Mouse (Mus musculus): ENCODE data around the gene Brk1.

The Brk1 gene

DNA sequence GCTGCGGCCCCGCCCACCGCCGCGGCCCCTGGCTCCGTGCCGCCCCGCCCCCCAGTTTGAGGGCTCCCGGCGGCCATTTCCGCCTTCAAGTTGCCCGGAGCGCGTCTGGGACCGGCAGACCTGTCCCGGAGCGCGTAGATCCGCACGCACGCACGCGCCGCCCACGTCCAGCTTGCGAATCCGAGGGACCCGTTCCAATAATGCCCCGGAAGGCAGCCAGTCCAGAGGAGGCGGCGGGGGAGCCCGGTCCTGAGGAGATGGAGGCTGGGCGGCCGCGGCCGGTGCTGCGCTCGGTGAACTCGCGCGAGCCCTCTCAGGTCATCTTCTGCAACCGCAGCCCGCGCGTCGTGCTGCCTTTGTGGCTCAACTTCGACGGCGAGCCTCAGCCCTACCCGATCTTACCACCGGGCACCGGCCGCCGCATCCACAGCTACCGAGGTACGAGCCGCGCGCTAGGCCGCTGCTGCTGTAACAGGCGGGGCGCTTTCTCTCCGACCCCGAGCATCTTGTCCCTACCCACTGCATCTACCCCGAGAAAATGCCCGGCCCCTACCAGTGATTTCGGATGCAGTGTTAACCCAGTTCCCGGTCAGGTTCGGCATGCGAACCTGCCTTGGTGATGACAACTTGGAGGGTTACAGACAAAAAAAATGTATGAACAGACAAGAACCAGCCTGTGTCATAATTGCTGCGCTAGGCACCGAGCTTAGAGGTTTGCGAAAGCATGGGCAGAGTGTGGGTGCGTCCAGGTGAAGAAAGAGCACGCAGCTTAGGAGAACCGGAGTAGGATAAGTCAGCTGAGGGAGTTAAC, 19.6 kb downstream of the Brk1 start, which contains the start of gene Vhl:
TSS of gene Vhl (plus strand) at position 19 of the 811 bp plus-strand sequence.
- DNase-seq (ENCODE audit: low spot score in 2 of 2) = peak; percentile 82 to 86

GRCm38 (mm10) chr6:113624989-113625770, 20.6 kb downstream of the Brk1 start:
- no peak for DNase-seq (ENCODE audit: low spot score in 2 of 2)

- no peak for DNase-seq (ENCODE audit: low spot score in 2 of 2)
Measured at GRCm38 (mm10) chr6:113630322-113630721, 25.8 kb downstream of the Brk1 start.

GRCm38 (mm10) chr6:113632863-113633262, 28.3 kb downstream of the Brk1 start:
- DNase-seq (ENCODE audit: low spot score in 2 of 2) = no peak

DNA sequence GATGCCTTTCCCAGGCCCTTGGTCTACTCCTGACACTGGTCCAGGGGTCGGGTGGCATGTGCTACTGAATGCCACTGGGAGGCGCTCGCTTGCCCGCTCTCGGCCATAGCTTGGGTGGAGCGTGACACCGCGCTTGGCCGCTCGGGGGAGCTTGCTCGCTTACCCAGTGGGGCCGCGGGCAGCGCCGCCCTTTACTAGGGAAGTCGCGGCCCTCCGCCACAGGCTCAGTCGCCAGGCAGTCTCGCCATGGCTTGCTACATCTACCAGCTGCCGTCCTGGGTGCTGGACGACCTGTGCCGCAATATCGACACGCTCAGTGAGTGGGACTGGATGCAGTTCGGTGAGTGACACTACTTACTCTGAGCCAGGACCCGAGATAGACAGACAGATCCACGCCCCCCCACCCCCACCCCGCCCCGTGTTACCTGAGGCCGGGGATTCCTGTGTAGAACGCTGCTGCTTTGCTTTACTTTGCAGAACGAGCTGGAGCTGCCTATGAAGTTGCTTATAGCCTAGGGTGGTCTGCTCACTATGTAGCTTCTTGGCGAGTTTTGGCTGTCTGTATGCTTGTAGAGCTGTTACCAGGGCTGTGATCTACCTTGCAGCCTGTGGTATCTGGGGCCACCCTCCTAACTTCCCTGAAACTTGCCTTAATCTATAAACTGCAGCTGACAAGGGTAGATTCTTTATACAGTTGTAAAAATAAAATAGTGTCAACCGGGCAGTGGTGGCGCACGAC, 33.9 kb downstream of the Brk1 start, which contains the start of gene Irak2:
TSS of gene Irak2 (plus strand) at position 166 of the 739 bp plus-strand sequence.
- peak; percentile 94 for DNase-seq (ENCODE audit: low spot score in 2 of 2)

DNA sequence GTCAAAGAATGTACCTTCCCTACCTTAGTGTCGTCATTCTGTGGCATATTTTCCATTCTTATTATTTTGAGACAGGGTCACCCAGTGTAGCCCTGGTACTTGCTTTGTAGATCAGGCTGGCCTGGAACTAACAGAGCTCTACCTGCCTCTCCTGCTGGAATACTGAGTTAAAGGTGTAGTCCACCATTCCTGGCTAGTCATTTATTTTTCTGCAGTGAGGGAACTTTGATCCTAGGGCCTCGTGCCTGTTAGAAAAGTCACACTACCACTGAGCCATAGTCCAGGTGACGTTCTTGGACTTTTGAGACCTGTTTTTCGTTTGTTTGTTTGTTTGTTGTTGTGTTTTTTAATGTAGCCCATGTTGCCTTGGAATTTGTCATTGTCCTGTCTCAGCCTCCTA, 34.6 kb downstream of the Brk1 start:
- DNase-seq (ENCODE audit: low spot score in 2 of 2) = no peak

- no peak for DNase-seq (ENCODE audit: low spot score in 2 of 2)
Measured at GRCm38 (mm10) chr6:113642605-113643004, 38.0 kb downstream of the Brk1 start.

DNA sequence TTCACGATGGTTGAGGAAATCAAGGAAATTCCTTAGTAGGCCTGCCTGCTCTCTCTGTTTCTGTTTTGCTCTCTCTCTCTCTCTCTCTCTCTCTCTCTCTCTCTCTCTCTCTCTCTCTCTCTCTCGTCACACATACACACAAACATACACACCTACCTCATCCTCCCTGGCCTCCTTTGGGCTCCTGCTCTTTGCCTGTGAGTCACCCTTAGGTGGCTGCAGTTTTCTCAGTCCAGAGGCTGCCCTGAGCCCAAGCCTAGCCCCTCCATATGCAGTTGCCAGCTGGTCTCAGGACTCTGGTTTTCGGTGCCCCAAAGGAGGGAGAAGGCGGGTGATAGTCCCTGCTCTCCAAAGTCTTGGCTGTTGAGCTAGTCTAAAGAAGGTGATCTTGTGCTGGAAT, 38.4 kb downstream of the Brk1 start:
- no peak for DNase-seq (ENCODE audit: low spot score in 2 of 2)

GRCm38 (mm10) chr6:113643967-113644366, 39.4 kb downstream of the Brk1 start:
- no peak for DNase-seq (ENCODE audit: low spot score in 2 of 2)

DNA sequence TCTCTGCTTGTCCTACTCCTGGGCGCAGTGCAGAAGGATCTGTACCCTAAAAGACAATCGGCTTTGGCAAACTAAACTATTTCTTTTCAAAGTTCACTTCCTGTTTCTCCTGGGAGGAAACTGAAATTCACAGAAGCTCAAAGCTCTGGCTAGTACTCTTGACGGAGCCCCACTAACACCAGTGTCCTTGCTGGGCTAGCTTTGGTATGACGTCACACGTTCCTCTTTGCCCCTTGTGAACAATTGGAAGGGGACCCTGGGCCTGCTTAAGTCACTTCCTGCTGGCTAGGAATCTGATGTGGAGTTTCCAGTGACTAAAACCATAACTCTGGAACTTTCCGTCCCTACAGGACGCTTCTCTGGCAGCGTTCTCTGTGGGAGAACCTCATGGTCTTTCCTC, 40.2 kb downstream of the Brk1 start:
- DNase-seq (ENCODE audit: low spot score in 2 of 2) = peak; percentile 28 to 39

GRCm38 (mm10) chr6:113649346-113650196, 45.0 kb downstream of the Brk1 start:
- DNase-seq (ENCODE audit: low spot score in 2 of 2) = no peak

GRCm38 (mm10) chr6:113650197-113650640, 45.6 kb downstream of the Brk1 start:
- DNase-seq (ENCODE audit: low spot score in 2 of 2) = peak; percentile 65 to 71

DNA sequence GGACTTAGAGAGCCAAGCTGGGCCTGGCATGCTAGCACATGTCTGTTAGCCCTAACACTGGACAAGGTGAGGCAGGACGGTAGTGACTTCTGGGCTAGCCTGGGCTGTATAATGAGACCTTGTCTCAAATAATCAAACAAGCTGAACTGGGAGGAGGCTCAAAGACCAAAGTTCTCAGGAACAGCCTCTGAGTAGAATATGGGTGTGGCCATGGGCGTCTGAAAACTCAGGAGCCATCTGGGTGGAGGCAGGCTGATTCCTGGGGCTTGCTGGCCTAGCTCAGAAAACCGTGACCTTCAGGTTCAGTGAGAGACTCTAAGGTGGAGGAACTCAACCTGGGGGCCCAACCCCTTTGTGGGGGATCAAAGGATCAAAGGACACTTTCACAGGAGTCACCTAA, 47.1 kb downstream of the Brk1 start:
- no peak for DNase-seq (ENCODE audit: low spot score in 2 of 2)

DNA sequence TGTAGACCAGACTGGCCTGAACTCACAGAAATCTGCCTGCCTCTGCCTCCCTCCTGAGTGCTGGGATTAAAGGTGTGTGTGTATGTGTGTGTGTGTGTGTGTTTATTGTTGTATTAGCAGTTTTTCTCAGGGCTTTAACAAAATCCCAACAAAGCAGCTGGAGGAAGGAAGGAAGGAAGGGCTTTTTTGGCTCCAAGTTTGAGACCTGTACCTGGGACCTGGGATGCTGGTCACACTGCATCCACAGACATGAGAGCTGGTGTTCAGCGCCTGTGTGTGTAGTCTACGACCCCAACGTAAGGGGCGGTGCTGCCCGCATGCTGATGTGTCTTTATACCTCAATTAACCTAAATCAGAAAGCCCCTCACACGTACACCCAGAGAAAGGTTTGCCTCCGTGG, 49.0 kb downstream of the Brk1 start:
- DNase-seq (ENCODE audit: low spot score in 2 of 2) = no peak

GRCm38 (mm10) chr6:113654102-113654501, 49.5 kb downstream of the Brk1 start:
- peak in 1 of 2 experiments; percentile 44 for DNase-seq (ENCODE audit: low spot score in 2 of 2)

GRCm38 (mm10) chr6:113654753-113655397, 50.3 kb downstream of the Brk1 start:
- DNase-seq (ENCODE audit: low spot score in 2 of 2) = peak in 1 of 2 experiments; percentile 18

- no peak for DNase-seq (ENCODE audit: low spot score in 2 of 2)
Measured at GRCm38 (mm10) chr6:113655475-113655874, 50.9 kb downstream of the Brk1 start.

DNA sequence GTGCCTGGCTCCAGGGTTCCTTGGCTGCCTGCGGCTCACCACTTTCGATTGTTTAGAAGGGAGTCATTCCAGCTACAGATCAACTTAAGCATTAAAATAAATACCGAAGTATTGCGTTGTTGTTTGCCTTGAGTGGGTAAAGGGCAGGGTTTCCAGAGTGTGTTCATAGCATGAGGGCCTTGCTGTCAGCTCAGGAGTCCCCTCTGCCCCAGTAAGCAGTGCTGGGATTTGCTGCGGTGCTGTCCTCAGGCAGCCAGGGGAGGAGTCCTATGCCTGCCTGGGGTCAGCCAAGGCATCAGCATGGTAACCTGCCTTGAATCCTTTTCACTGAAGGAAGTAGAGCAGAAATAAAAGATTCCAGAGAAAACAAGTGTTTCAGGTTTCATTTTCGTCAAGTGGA, 52.3 kb downstream of the Brk1 start:
- DNase-seq (ENCODE audit: low spot score in 2 of 2) = no peak

DNA sequence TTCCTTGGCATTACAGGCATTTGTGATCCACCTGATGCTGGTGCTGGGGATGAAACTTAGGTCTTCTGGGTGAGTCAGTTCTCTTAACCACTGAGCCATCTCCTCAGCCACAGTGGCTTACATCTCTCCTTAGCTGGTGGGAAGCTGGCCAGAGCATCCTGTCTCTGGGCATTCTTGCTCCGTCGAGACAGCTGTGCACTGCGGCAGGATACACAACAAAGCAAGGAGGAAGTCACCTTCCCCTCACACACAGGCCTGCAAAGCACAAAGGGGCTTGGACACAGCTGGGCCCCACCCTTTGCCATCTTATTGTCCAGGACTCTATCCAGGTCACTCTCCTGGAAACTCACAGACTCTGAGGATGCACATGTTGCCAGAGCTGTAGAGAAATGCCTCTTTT, 53.7 kb downstream of the Brk1 start:
- no peak for DNase-seq (ENCODE audit: low spot score in 2 of 2)
